Mouse (Mus musculus) CH12.LX (cell line): ENCODE results near the gene Nsun3. TPM values are rescaled to one million over a fixed set of nuclear protein-coding genes. Genes with fewer than 3 reads are reported as not detected.

Experiments
- DNase-seq: peaks from one replicate; pipeline ENCODE4 v3.0.0-alpha.2; 2013; ENCODE audit errors: extremely low read depth
- H3K27ac ChIP-seq: 2 replicates; pipeline ENCODE4 v1.5.1; 2012; ENCODE audit warnings: low read depth, mild to moderate bottlenecking, control low read depth, moderate library complexity; ENCODE audit not compliant: insufficient read depth
- H3K27me3 ChIP-seq: replicated peaks from 2 replicates; pipeline ENCODE3; 2012; ENCODE audit warnings: inconsistent platforms
- H3K36me3 ChIP-seq, 2 experiments: replicated peaks in 1 of 2; 2 replicates each; pipeline versions ENCODE3 to v1.6.1; 2012; ENCODE audit warnings: inconsistent platforms in 1 of 2, low read length in 1 of 2, mild to moderate bottlenecking in 1 of 2, mixed read lengths in 1 of 2, moderate library complexity in 1 of 2; ENCODE audit not compliant: control insufficient read depth in 1 of 2, insufficient read depth in 1 of 2
- H3K4me1 ChIP-seq, 2 experiments: 2 replicates each; pipeline ENCODE4 v1.6.1; 2012; ENCODE audit warnings: inconsistent platforms in 1 of 2, moderate library complexity in 1 of 2; ENCODE audit not compliant: insufficient read depth in 2 of 2, control insufficient read depth in 1 of 2
- H3K4me2 ChIP-seq: 2 replicates; pipeline ENCODE4 v1.6.1; 2012; ENCODE audit warnings: low read depth, mild to moderate bottlenecking, control low read depth; ENCODE audit not compliant: poor library complexity, insufficient read depth, severe bottlenecking
- H3K4me3 ChIP-seq, 3 experiments: fragments of 150-350 bp in 1 of 3; sonication (generic) in 1 of 3; replicated peaks in 1 of 3; 2 replicates each; pipeline versions ENCODE3 to v1.5.1; 2011 to 2012; ENCODE audit warnings: low read depth in 2 of 3, low read length in 2 of 3, mild to moderate bottlenecking in 2 of 3, moderate library complexity in 2 of 3, control low read depth in 1 of 3, improper control_type of control experiment in 1 of 3, inconsistent platforms in 1 of 3, mixed read lengths in 1 of 3; ENCODE audit not compliant: poor library complexity in 1 of 3
- H3K79me2 ChIP-seq: replicated peaks from 2 replicates; pipeline ENCODE4 v1.6.1; 2012; ENCODE audit warnings: mild to moderate bottlenecking, moderate library complexity; ENCODE audit not compliant: control insufficient read depth, poor library complexity, insufficient read depth, severe bottlenecking; ENCODE audit errors: extremely low read depth
- H3K9ac ChIP-seq: 2 replicates; pipeline ENCODE4 v1.6.1; 2012; ENCODE audit warnings: low read depth, mild to moderate bottlenecking, control low read depth, moderate library complexity; ENCODE audit not compliant: insufficient read depth
- H3K9me3 ChIP-seq: replicated peaks from 2 replicates; pipeline ENCODE3; 2012; ENCODE audit warnings: low read length, inconsistent platforms, mixed read lengths
- BHLHE40 ChIP-seq: IDR thresholded peaks from 2 replicates; pipeline ENCODE4 v1.6.1; 2011; ENCODE audit warnings: mild to moderate bottlenecking, low read depth, low read length, improper control_type of control experiment
- CHD1 ChIP-seq: IDR thresholded peaks from 2 replicates; pipeline ENCODE4 v1.6.1; 2012; ENCODE audit warnings: low read depth, low read length, improper control_type of control experiment, inconsistent platforms
- CTCF ChIP-seq, 2 experiments: IDR thresholded peaks in 1 of 2; conservative IDR thresholded peaks in 1 of 2; 2 replicates each; pipeline ENCODE4 v1.5.1; 2011 to 2012; ENCODE audit warnings: low read depth in 2 of 2, low read length in 2 of 2, improper control_type of control experiment in 1 of 2, inconsistent platforms in 1 of 2, mild to moderate bottlenecking in 1 of 2, moderate library complexity in 1 of 2
- E2F4 ChIP-seq: IDR thresholded peaks from 2 replicates; pipeline ENCODE4 v1.6.1; 2011; ENCODE audit warnings: low read depth, low read length, improper control_type of control experiment; ENCODE audit not compliant: insufficient replicate concordance
- ELF1 ChIP-seq: IDR thresholded peaks from 2 replicates; pipeline ENCODE4 v1.6.1; 2014; ENCODE audit warnings: low read depth, mild to moderate bottlenecking, inconsistent platforms, low read length, improper control_type of control experiment
- EP300 ChIP-seq: IDR thresholded peaks from 2 replicates; pipeline ENCODE4 v1.6.1; 2011; ENCODE audit warnings: low read length, improper control_type of control experiment
- GABPA ChIP-seq: IDR thresholded peaks from 2 replicates; pipeline ENCODE4 v1.6.1; 2012; ENCODE audit warnings: low read depth, low read length, improper control_type of control experiment, inconsistent platforms; ENCODE audit not compliant: insufficient replicate concordance
- HCFC1 ChIP-seq: IDR thresholded peaks from 2 replicates; pipeline ENCODE4 v1.6.1; 2012; ENCODE audit warnings: low read depth, mild to moderate bottlenecking, inconsistent platforms, low read length, improper control_type of control experiment
- IRF4 ChIP-seq: IDR thresholded peaks from 2 replicates; pipeline ENCODE4 v1.6.1; 2014; ENCODE audit warnings: low read depth, mild to moderate bottlenecking, inconsistent platforms, low read length, improper control_type of control experiment
- JUN ChIP-seq: IDR thresholded peaks from 2 replicates; pipeline ENCODE4 v1.6.1; 2011; ENCODE audit warnings: low read depth, mild to moderate bottlenecking, low read length, improper control_type of control experiment, moderate library complexity; ENCODE audit not compliant: insufficient read depth
- JUND ChIP-seq: conservative IDR thresholded peaks from 2 replicates; pipeline ENCODE4 v1.6.1; 2011; ENCODE audit warnings: low read depth, low read length, improper control_type of control experiment
- KAT2A ChIP-seq: IDR thresholded peaks from 2 replicates; pipeline ENCODE4 v1.6.1; 2012; ENCODE audit warnings: low read length, improper control_type of control experiment, inconsistent platforms; ENCODE audit not compliant: insufficient replicate concordance
- MAX ChIP-seq: IDR thresholded peaks from 2 replicates; pipeline ENCODE4 v1.6.1; 2011; ENCODE audit warnings: low read length, improper control_type of control experiment
- MEF2A ChIP-seq: IDR thresholded peaks from 2 replicates; pipeline ENCODE4 v1.6.1; 2014; ENCODE audit warnings: low read depth, mild to moderate bottlenecking, inconsistent platforms, low read length, improper control_type of control experiment, borderline replicate concordance
- MXI1 ChIP-seq: IDR thresholded peaks from 2 replicates; pipeline ENCODE4 v1.6.1; 2011; ENCODE audit warnings: mild to moderate bottlenecking, low read depth, low read length, improper control_type of control experiment
- NELFE ChIP-seq: IDR thresholded peaks from 2 replicates; pipeline ENCODE4 v1.6.1; 2011; ENCODE audit warnings: low read depth, low read length, improper control_type of control experiment
- NRF1 ChIP-seq: IDR thresholded peaks from 2 replicates; pipeline ENCODE4 v1.6.1; 2014; ENCODE audit warnings: low read depth, mild to moderate bottlenecking, inconsistent platforms, low read length, improper control_type of control experiment, moderate library complexity
- PAX5 ChIP-seq: IDR thresholded peaks from 2 replicates; pipeline ENCODE4 v1.6.1; 2012; ENCODE audit warnings: low read length, inconsistent platforms, mixed read lengths
- RAD21 ChIP-seq: IDR thresholded peaks from 2 replicates; pipeline ENCODE4 v1.6.1; 2011; ENCODE audit warnings: low read depth, mild to moderate bottlenecking, low read length, improper control_type of control experiment, moderate library complexity
- SIN3A ChIP-seq: IDR thresholded peaks from 2 replicates; pipeline ENCODE4 v1.6.1; 2012; ENCODE audit warnings: low read length, improper control_type of control experiment, inconsistent platforms
- SMC3 ChIP-seq: IDR thresholded peaks from 2 replicates; pipeline ENCODE4 v1.6.1; 2011; ENCODE audit warnings: low read depth, low read length, improper control_type of control experiment
- TBP ChIP-seq: conservative IDR thresholded peaks from 2 replicates; pipeline ENCODE4 v1.6.1; 2011; ENCODE audit warnings: low read depth, low read length, improper control_type of control experiment
- TCF12 ChIP-seq: IDR thresholded peaks from 2 replicates; pipeline ENCODE4 v1.6.1; 2014; ENCODE audit warnings: low read depth, mild to moderate bottlenecking, inconsistent platforms, low read length, improper control_type of control experiment
- ZC3H11A ChIP-seq: IDR thresholded peaks from 2 replicates; pipeline ENCODE4 v1.6.1; 2012; ENCODE audit warnings: low read depth, mild to moderate bottlenecking, inconsistent platforms, low read length, improper control_type of control experiment
- ZMIZ1 ChIP-seq: IDR thresholded peaks from 2 replicates; pipeline ENCODE4 v1.6.1; 2012; ENCODE audit warnings: low read depth, mild to moderate bottlenecking, inconsistent platforms, low read length, improper control_type of control experiment
- ZNF384 ChIP-seq: IDR thresholded peaks from 2 replicates; pipeline ENCODE4 v1.6.1; 2012; ENCODE audit warnings: low read depth, low read length, improper control_type of control experiment, inconsistent platforms
- dilution Hi-C: fragments of 300-500 bp; cut with MboI; formaldehyde crosslinking; loops from 2 replicates; pipeline ENCODE4 v1.14.3; 2020; ENCODE audit warnings: low sequenced_read_pairs; ENCODE audit not compliant: extremely low pct_unique_long_range_greater_than_20kb, extremely low pct_ligation_motif_present
- in situ Hi-C: fragments of 300-500 bp; cut with MboI; formaldehyde crosslinking; loops from 3 replicates; pipeline ENCODE4 v1.14.3; 2019; ENCODE audit warnings: low sequenced_read_pairs, low pct_ligation_motif_present, low pct_unique_long_range_greater_than_20kb, mixed read lengths
- polyA plus RNA-seq: library from polyadenylated mRNA; unstranded; fragments of >175 nt; gene quantifications from 2 replicates; pipeline ENCODE4 v1.2.1, GENCODE M21; 2012; ENCODE audit warnings: low read depth; ENCODE audit not compliant: insufficient read length
- total RNA-seq, 2 experiments: library from RNA; depleted of rRNA; stranded (reverse); fragments of 300-350 nt in 1 of 2; fragments of >200 nt in 1 of 2; gene quantifications; 2 replicates each; pipeline ENCODE4 v1.2.3; 2012 to 2014

Gene Nsun3
- total and polyA plus RNA-seq, 3 experiments: 8.4 to 15.3 (median 11.6) TPM

- no peaks in the 10 kb centered on the region for H3K9me3 ChIP-seq
- dilution Hi-C loops (no loop called here), in situ Hi-C loops (no loop called here)
- H3K27ac ChIP-seq: no peak overlapping the region
- H3K9ac ChIP-seq: no peak overlapping the region
- H3K4me1 ChIP-seq: peaks cover 0 to 15% of the 10 kb centered on the region in 2 experiments; a peak in 2 of 4 replicates
- H3K4me2 ChIP-seq: no peak overlapping the region
- H3K4me3 ChIP-seq: no peak overlapping the region
- H3K27me3 ChIP-seq: no peaks in the 10 kb centered on the region
- peak; percentile 53 for DNase-seq
- peaks cover 0 to 30% of the 10 kb centered on the region in 2 experiments for H3K36me3 ChIP-seq
- H3K79me2 ChIP-seq: no peaks in the 10 kb centered on the region
- peak; percentile 59 for TF ChIP-seq ELF1
- peak; percentile 25; the same call in 1 of the 2 replicates for TF ChIP-seq MEF2A
- TF ChIP-seq NELFE: no peak
- no peak for TF ChIP-seq TBP
- no peak for TF ChIP-seq GABPA
- no peak for TF ChIP-seq MAX
- TF ChIP-seq NRF1: no peak
- peak; percentile 77 for TF ChIP-seq RAD21
- TF ChIP-seq BHLHE40: no peak
- TF ChIP-seq CTCF (conservative IDR thresholded peaks at IDR 0.05 in 1 of 2, IDR thresholded peaks at IDR 0.05 in 1 of 2; ENCODE audit: low read depth in 2 of 2, low read length in 2 of 2): peak in 1 of 2 experiments; percentile 69; a peak in 2 of 4 replicates
- no peak for TF ChIP-seq JUN
- peak; percentile 41 for TF ChIP-seq SMC3
- peak; percentile 26; the same call in 1 of the 2 replicates for TF ChIP-seq JUND
- TF ChIP-seq ZNF384: peak; percentile 77
- TF ChIP-seq EP300: peak; percentile 61
- TF ChIP-seq CHD1: no peak
- peak; percentile 69; the same call in 1 of the 2 replicates for TF ChIP-seq IRF4
Observed at GRCm38 (mm10) chr16:62745875-62746274, 40.7 kb downstream of the Nsun3 start.

GRCm38 (mm10) chr16:62734359-62734758, 52.3 kb downstream of the Nsun3 start:
- TF ChIP-seq SIN3A: no peak
- no peak for TF ChIP-seq ZMIZ1
- TF ChIP-seq ZC3H11A: no peak
- no peak for TF ChIP-seq JUND
- no peak for TF ChIP-seq CTCF (conservative IDR thresholded peaks at IDR 0.05 in 1 of 2, IDR thresholded peaks at IDR 0.05 in 1 of 2; ENCODE audit: low read depth in 2 of 2, low read length in 2 of 2)
- no peak for TF ChIP-seq HCFC1
- no peak for TF ChIP-seq IRF4
- TF ChIP-seq E2F4: no peak
- no peak for TF ChIP-seq KAT2A
- no peak for TF ChIP-seq NELFE
- no peak for TF ChIP-seq NRF1
- TF ChIP-seq ELF1: no peak
- TF ChIP-seq PAX5: no peak
- TF ChIP-seq TCF12: no peak
- TF ChIP-seq MXI1: no peak
- no peak for TF ChIP-seq GABPA
- TF ChIP-seq MEF2A: no peak
- dilution Hi-C loops: no loop called here
- no peaks in the 10 kb centered on the region for H3K4me1 ChIP-seq
- no peak for DNase-seq
- no peak overlapping the region for H3K4me2 ChIP-seq
- no peaks in the 10 kb centered on the region for H3K79me2 ChIP-seq
- no peaks in the 10 kb centered on the region for H3K27me3 ChIP-seq
- peaks cover 13 to 44% of the 10 kb centered on the region in 2 experiments for H3K36me3 ChIP-seq
- no peak overlapping the region for H3K4me3 ChIP-seq
- no peak overlapping the region for H3K27ac ChIP-seq
- no peaks in the 10 kb centered on the region for H3K9me3 ChIP-seq
- no peak overlapping the region for H3K9ac ChIP-seq
- in situ Hi-C loops: no loop called here
